Mouse (Mus musculus) spleen, adult 2 months (tissue): ENCODE measurements around the gene Cybb. TPM values are rescaled to one million over a fixed set of nuclear protein-coding genes. Genes with fewer than 3 reads are reported as not detected.

Experiments used
- DNase-seq, 2 experiments: peaks; one replicate each; pipeline versions ENCODE4 v3.0.0 to v3.0.0-alpha.2; 2012 to 2021; ENCODE audit warnings: low spot score in 2 of 2, low read depth in 1 of 2
- H3K27ac ChIP-seq: fragments of 200-500 bp; 2 replicates; pipeline ENCODE4 v1.5.1; 2012; ENCODE audit warnings: low read length, inconsistent platforms; ENCODE audit not compliant: insufficient read depth
- H3K27me3 ChIP-seq: fragments of 200-500 bp; 2 replicates; pipeline ENCODE4 v1.6.1; 2012; ENCODE audit warnings: mild to moderate bottlenecking, moderate library complexity, low read length, inconsistent platforms; ENCODE audit not compliant: control insufficient read depth, insufficient read depth
- H3K36me3 ChIP-seq: fragments of 200-500 bp; 2 replicates; pipeline ENCODE4 v1.6.1; 2012; ENCODE audit warnings: mild to moderate bottlenecking, low read length, inconsistent platforms; ENCODE audit not compliant: control insufficient read depth, insufficient read depth
- H3K4me1 ChIP-seq: fragments of 200-500 bp; 2 replicates; pipeline ENCODE4 v1.6.1; 2011; ENCODE audit warnings: inconsistent platforms; ENCODE audit not compliant: control insufficient read depth, insufficient read depth, insufficient read length
- H3K4me3 ChIP-seq: fragments of 200-500 bp; 2 replicates; pipeline ENCODE4 v1.5.1; 2011; ENCODE audit warnings: mild to moderate bottlenecking, inconsistent platforms; ENCODE audit not compliant: insufficient read depth, insufficient read length; ENCODE audit errors: extremely low read depth
- CTCF ChIP-seq: fragments of 200-500 bp; IDR thresholded peaks from 2 replicates; pipeline ENCODE4 v1.5.1; 2011; ENCODE audit warnings: mild to moderate bottlenecking, inconsistent platforms; ENCODE audit not compliant: insufficient read depth, insufficient read length, insufficient replicate concordance; ENCODE audit errors: extremely low read depth
- POLR2A ChIP-seq: fragments of 200-500 bp; IDR thresholded peaks from 2 replicates; pipeline ENCODE4 v1.6.1; 2011; ENCODE audit warnings: low read depth, low read length, inconsistent platforms
- WGBS: fragments of 180-500 bp; shearing (Covaris S2); methylation state at CpG from one replicate; pipeline ENCODE4 v1.1.7; 2018; 5-methylcytosine and 5-hydroxymethylcytosine counted together
- polyA plus RNA-seq: library from polyadenylated mRNA; depleted of rRNA; stranded (reverse); fragments of >200 nt; gene quantifications from 2 replicates; pipeline ENCODE4 v1.2.3, GENCODE M21; 2012

Cybb gene
- polyA plus RNA-seq, 1 experiment, result 11.8 TPM

DNA sequence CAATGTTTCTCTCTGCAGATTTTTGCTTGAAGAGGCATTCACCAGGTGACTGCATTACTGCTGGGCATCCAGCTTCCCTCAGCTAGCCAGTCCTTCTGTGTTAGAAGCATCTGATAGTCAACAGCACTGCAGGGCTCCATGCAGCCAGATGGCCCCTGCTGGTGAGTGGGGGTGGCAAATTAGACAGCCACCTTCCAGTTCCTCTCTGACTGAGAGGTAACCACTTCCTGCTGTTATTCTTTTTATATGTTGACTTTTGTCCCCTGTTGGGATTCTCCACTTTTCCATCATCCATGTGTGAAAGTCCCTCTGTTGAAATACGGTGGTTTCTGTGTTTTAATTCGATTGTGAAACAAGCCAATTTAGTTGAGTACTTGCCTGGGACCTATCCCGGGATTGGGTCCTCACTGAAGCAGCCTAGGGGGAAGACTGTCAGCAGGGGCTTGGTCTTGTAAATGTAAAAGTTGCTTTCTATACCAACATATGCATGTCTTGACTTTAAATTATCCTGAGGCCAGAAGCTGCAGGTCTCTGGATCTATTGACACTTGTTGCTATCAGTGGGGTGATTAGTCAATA, 16.7 kb downstream of the Cybb start:
- WGBS, result 43% methylated on average over 3 of the region's 3 CpGs

DNA sequence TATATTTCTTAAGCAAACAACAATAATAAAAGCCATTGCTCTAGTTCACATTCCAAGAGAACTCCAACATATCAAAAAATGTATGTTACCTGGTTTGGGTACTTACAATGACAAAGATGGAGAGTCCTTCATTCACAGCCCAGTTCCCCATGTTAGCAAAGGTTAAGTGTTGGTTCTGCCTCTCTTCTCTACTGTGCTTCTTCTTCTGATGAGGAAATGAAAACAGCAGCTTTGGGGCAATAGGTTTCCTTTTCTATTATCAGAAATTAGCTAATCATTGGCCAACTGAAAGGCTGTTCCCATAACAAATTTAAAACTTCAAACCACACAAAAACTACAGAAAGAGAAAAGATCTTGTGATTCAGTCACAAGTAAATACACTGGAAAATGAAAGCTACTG, 18.5 kb downstream of the Cybb start:
- no peak for DNase-seq
- TF ChIP-seq CTCF (no peak), POLR2A (no peak; the same call in 1 of the 2 replicates)
- Histone ChIP-seq H3K4me1 (peaks cover 6% of the 10 kb centered on the region), H3K36me3 (peaks cover 2% of the 10 kb centered on the region; the same call in 1 of the 2 replicates), H3K27me3 (no peaks in the 10 kb centered on the region), H3K27ac (peak overlapping the region; percentile 70), H3K4me3 (peak overlapping the region; percentile 39)

More for the DNA sequence above, 16.7 kb downstream of the Cybb start:
- Histone ChIP-seq H3K27me3 (no peaks in the 10 kb centered on the region), H3K27ac (peak overlapping the region; percentile 63), H3K4me3 (no peak overlapping the region), H3K36me3 (no peaks in the 10 kb centered on the region; the same call in 1 of the 2 replicates), H3K4me1 (peaks cover 6% of the 10 kb centered on the region)
- DNase-seq, result peak in 1 of 2 experiments; percentile 53
- no peak for TF ChIP-seq POLR2A
- no peak for TF ChIP-seq CTCF

DNA sequence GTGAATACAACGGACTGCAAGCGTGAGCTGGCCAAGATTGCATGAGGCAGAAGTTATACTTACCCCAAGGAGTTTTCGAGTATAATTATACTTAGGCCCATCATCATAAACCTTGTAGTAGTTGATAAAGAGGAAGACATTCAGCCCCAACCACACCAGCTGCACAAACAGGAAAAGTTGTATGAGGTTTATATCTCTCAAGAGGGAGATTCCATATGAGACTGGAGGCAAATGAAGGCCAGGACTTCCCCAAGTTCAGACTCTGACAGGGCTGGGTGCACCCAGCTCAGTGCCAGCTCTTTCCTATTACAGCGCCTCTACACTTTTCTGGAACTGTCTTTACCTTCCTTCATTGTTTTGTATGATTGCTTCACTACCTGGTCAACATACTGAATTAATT, 20.6 kb downstream of the Cybb start:
- Histone ChIP-seq H3K4me3 (no peak overlapping the region; the same call in 1 of the 2 replicates), H3K4me1 (peaks cover 4% of the 10 kb centered on the region; the same call in 1 of the 2 replicates), H3K27me3 (no peaks in the 10 kb centered on the region), H3K36me3 (peaks cover 2% of the 10 kb centered on the region; the same call in 1 of the 2 replicates), H3K27ac (no peak overlapping the region; the same call in 1 of the 2 replicates)
- no peak for DNase-seq
- TF ChIP-seq CTCF, result no peak
- no peak for TF ChIP-seq POLR2A
- WGBS, result 47% methylated on average over 4 of the region's 4 CpGs

- no peak for TF ChIP-seq CTCF
- no peak for TF ChIP-seq POLR2A
- H3K4me1 ChIP-seq, result peaks cover 4% of the 10 kb centered on the region; the same call in 1 of the 2 replicates
- WGBS, result 61% methylated on average over 2 of the region's 2 CpGs
- no peak overlapping the region for H3K27ac ChIP-seq
- H3K36me3 ChIP-seq, result peaks cover 2% of the 10 kb centered on the region; the same call in 1 of the 2 replicates
- no peaks in the 10 kb centered on the region for H3K27me3 ChIP-seq
- DNase-seq, result no peak
- no peak overlapping the region for H3K4me3 ChIP-seq
Observed at GRCm38 (mm10) chrX:9465890-9466289, 21.7 kb downstream of the Cybb start.

DNA sequence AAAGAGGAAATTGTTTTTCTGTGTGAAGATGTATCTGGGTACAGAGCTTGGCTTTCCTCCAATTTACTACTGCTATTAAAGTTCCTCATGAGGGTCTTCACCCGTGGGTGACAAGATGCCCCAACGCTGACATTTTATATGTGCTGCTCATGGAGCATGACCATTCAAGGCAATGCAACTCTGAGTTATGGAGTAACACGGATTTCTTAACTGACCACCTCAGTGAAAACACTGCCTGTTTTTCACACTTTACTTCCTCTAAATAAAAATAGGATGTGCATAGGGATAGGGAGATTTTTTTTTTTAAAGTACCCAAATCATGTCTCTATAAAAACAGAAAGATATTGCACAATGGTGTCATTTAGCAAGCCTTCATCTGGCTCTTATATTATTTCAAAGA, 24.9 kb downstream of the Cybb start:
- H3K4me3 ChIP-seq, result no peak overlapping the region
- peaks cover 2% of the 10 kb centered on the region; the same call in 1 of the 2 replicates for H3K4me1 ChIP-seq
- no peaks in the 10 kb centered on the region for H3K27me3 ChIP-seq
- no peak overlapping the region for H3K27ac ChIP-seq
- peaks cover 2% of the 10 kb centered on the region; the same call in 1 of the 2 replicates for H3K36me3 ChIP-seq
- TF ChIP-seq POLR2A, result no peak
- TF ChIP-seq CTCF, result no peak
- whole genome bisulfite sequencing, result 66% methylated on average over 3 of the region's 3 CpGs
- DNase-seq, result no peak

GRCm38 (mm10) chrX:9461399-9461798, 26.2 kb downstream of the Cybb start:
- peaks cover 2% of the 10 kb centered on the region; the same call in 1 of the 2 replicates for H3K36me3 ChIP-seq

GRCm38 (mm10) chrX:9460387-9460930, 27.1 kb downstream of the Cybb start:
- TF ChIP-seq CTCF, result no peak
- TF ChIP-seq POLR2A, result no peak
- no peaks in the 10 kb centered on the region; the same call in 1 of the 2 replicates for H3K4me1 ChIP-seq
- H3K4me3 ChIP-seq, result no peak overlapping the region
- H3K27ac ChIP-seq, result no peak overlapping the region
- DNase-seq, result no peak
- WGBS, result 53% methylated on average over 4 of the region's 4 CpGs
- peaks cover 1% of the 10 kb centered on the region; the same call in 1 of the 2 replicates for H3K36me3 ChIP-seq
- no peaks in the 10 kb centered on the region for H3K27me3 ChIP-seq

More at GRCm38 (mm10) chrX:9461399-9461798, 26.2 kb downstream of the Cybb start:
- TF ChIP-seq CTCF, result no peak
- no peak for TF ChIP-seq POLR2A
- Histone ChIP-seq H3K27me3 (no peaks in the 10 kb centered on the region), H3K4me1 (peaks cover 2% of the 10 kb centered on the region; the same call in 1 of the 2 replicates), H3K27ac (no peak overlapping the region; the same call in 1 of the 2 replicates), H3K4me3 (no peak overlapping the region)
- no peak for DNase-seq
